Mouse (Mus musculus) cortical plate, adult 2 months (tissue): ENCODE results near the gene Hoxa2.

Source experiments
- CTCF ChIP-seq: fragments of 200-500 bp; IDR thresholded peaks from 2 replicates; pipeline ENCODE4 v1.5.1; 2011; ENCODE audit warnings: mild to moderate bottlenecking, control low read depth, low read length; ENCODE audit not compliant: insufficient read depth; ENCODE audit errors: extremely low read depth
- POLR2A ChIP-seq: fragments of 200-500 bp; IDR thresholded peaks from 2 replicates; pipeline ENCODE4 v1.6.1; 2011; ENCODE audit warnings: mild to moderate bottlenecking, low read length, control low read depth; ENCODE audit not compliant: insufficient read depth; ENCODE audit errors: extremely low read depth

GRCm38 (mm10) chr6:52159164-52159761 is 5.4 kb downstream of the Hoxa2 start:
- TF ChIP-seq POLR2A (no peak), CTCF (no peak)
